Mouse (Mus musculus) neural tube, embryonic 10.5 days (tissue): Measurements from ENCODE around the gene Rpl22l1.
"Not testable (repeated sequence)": the region's sequence is repeated elsewhere in the genome, so short reads cannot be mapped to it uniquely, and the experiment has no call there.

Source experiments
- DNase-seq: peaks from one replicate; pipeline ENCODE4 v3.0.0-alpha.2; 2017; ENCODE audit warnings: low spot score; ENCODE audit errors: extremely low spot score

Rpl22l1 gene

DNA sequence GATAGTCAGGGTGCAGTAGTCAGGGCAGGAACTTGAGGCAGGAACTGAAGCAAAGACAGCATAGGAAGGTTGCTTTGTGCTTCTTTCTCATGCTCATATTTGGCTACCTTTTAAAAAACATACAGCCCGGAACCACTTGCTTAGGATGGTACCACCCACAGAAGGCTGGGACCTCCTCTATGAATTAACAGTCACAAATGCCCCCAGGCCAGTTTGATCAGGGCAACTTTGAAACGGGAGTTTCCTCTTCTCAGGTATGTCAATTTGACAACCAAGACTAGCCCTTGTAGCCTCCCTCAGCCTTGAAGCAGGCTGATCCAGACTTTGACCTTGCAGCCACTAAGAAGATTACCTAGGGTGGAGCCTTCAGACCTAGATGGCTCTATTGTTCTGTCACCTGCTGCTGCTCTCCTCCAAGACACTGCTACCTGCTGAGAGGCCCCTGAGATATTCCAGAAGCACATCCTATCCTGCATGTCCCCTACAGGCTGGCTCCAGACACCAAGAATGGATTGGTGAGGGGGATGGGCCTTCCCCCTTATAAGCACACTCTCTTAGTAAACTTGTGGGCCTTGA, 31.6 kb downstream of the Rpl22l1 start:
- no peak for DNase-seq

DNA sequence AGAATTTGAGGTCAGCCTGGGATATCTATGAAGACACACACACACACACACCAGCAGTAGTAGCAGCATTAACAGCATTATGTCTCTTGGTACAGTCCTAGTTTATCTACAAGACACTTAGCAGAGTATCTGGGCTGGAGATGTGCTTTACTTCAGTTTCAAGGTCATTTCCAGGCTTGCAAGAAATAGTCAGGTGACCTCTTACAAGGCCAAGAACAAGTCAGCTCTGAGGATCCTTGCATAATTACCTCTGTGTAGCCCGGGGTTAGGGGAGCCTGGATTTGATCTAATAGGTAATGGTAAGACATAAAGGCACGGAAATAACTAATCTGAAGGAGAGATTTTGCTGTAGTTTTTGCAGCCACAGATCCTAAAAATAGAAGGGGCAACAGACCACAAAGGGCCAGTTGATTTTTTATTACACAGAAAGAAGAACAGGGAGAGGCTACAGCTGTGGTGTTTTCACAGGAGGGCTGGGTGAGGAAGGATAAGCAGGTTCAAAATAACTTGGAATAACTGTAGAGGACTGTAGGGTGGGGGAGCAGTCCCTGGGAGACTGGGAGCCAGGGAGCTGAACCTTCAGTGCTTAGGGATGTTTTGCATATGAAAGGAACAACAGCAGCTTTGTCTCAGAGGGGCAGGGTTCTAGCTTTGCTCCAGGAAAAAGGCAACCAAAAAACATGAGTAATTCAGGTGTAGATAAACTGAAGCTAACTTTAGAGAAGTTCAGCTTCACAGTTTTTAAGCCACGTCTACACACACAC, 36.8 kb downstream of the Rpl22l1 start:
- no peak for DNase-seq

DNA sequence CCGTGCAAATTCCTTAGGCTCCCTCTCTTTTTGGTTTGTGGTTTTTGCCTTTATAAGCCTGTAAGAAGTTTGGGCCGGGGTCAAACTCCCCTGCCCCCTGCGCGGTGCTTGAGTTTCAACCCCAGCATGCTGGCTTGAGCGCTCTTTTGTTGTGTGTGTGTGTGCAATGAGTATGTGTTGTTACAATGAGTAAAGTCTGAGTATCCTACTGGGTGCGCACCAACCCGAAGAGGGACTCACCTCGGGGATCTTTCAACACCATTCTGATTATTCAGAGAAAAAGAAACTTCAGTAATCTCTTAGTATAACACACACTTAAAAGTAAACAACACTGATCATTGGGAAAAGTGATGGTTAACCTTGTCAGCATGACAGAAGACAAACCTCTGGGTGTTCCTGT, 38.0 kb downstream of the Rpl22l1 start:
- DNase-seq, result no peak

DNA sequence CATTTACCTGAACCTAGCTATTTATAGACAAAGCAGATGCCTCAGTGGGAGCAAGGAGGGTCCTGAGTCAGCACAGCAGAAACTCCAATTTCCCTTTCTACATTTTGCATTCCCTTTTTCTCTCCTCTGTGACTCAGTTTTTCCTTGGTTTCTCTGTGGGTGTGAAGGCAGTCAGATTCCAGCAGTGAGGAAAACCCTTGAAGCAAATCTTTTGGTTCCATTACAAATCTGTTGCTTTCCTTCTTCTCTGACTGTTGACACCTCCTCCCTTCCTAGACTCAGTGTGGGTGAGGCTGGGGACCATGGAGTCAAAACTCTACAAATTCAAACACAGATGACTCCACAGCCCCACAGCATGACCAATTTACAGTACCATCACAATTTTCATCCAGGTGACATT, 41.9 kb downstream of the Rpl22l1 start:
- DNase-seq, result no peak

- DNase-seq, result not testable (repeated sequence)
Observed at GRCm38 (mm10) chr3:28852174-28852573, 46.9 kb downstream of the Rpl22l1 start.
